Mouse (Mus musculus): ENCODE results near the gene Rhbdl1. TPM values are rescaled to one million over a fixed set of nuclear protein-coding genes. Genes with fewer than 3 reads are reported as not detected.
A peak's percentile ranks its signal among the peaks of the same experiment; 100 is the strongest.

Gene Rhbdl1
- polyA plus RNA-seq, 1 experiment from 2014 or later = 57.8 TPM

GRCm38 (mm10) chr17:25827546-25828222 lies 9.4 kb downstream of the Rhbdl1 start:
- ATAC-seq (replicated peaks) = no peak
- Histone ChIP-seq H3K27ac (peak overlapping the region; percentile 91), H3K4me2 (peak overlapping the region; percentile 80; the same call in 1 of the 2 replicates), H3K36me3 (replicated peaks) (0 out of 2 replicates have a peak, but pooled peaks cover 31% of the 10 kb centered on the region), H3K9me3 (no peaks in the 10 kb centered on the region), H3K4me1 (peaks cover 82% of the 10 kb centered on the region), H3K9ac (peak overlapping the region; percentile 86; the same call in 1 of the 2 replicates), H3K4me3 (0 out of 2 replicates have a peak overlapping the region, but pooled peaks have one; percentile 66), H3K27me3 (replicated peaks) (no peaks in the 10 kb centered on the region)
- 92% methylated on average over 22 of the region's 22 CpGs for WGBS

- Histone ChIP-seq H3K36me3 (replicated peaks) (0 out of 2 replicates have a peak, but pooled peaks cover 31% of the 10 kb centered on the region), H3K4me2 (no peak overlapping the region), H3K9ac (no peak overlapping the region), H3K4me3 (no peak overlapping the region), H3K27ac (no peak overlapping the region), H3K4me1 (peaks cover 79% of the 10 kb centered on the region), H3K9me3 (no peaks in the 10 kb centered on the region), H3K27me3 (replicated peaks) (no peaks in the 10 kb centered on the region)
- 93% methylated on average over 13 of the region's 13 CpGs for WGBS
- ATAC-seq (replicated peaks) = no peak
These were observed 10.1 kb downstream of the Rhbdl1 start for GRCm38 (mm10) chr17:25827011-25827410.

GRCm38 (mm10) chr17:25825984-25826570 lies 11.0 kb downstream of the Rhbdl1 start:
- 93% methylated on average over 27 of the region's 27 CpGs for WGBS
- H3K4me2 ChIP-seq = no peak overlapping the region
- H3K27me3 ChIP-seq (replicated peaks) = no peaks in the 10 kb centered on the region
- no peaks in the 10 kb centered on the region for H3K9me3 ChIP-seq
- no peak overlapping the region for H3K9ac ChIP-seq
- ATAC-seq (replicated peaks) = no peak
- 0 out of 2 replicates have a peak, but pooled peaks cover 27% of the 10 kb centered on the region for H3K36me3 ChIP-seq (replicated peaks)
- no peak overlapping the region for H3K4me3 ChIP-seq
- H3K4me1 ChIP-seq = peaks cover 70% of the 10 kb centered on the region
- H3K27ac ChIP-seq = no peak overlapping the region

GRCm38 (mm10) chr17:25825311-25825710 lies 11.8 kb downstream of the Rhbdl1 start:
- Histone ChIP-seq H3K9me3 (no peaks in the 10 kb centered on the region), H3K4me1 (peaks cover 62% of the 10 kb centered on the region), H3K4me3 (no peak overlapping the region), H3K27ac (no peak overlapping the region), H3K27me3 (replicated peaks) (no peaks in the 10 kb centered on the region), H3K36me3 (replicated peaks) (0 out of 2 replicates have a peak, but pooled peaks cover 19% of the 10 kb centered on the region), H3K4me2 (peak overlapping the region; percentile 98), H3K9ac (no peak overlapping the region)
- 92% methylated on average over 6 of the region's 6 CpGs for WGBS
- no peak for ATAC-seq (replicated peaks)

GRCm38 (mm10) chr17:25824362-25825142 lies 12.5 kb downstream of the Rhbdl1 start:
- Histone ChIP-seq H3K9me3 (no peaks in the 10 kb centered on the region), H3K36me3 (replicated peaks) (peaks cover 12% of the 10 kb centered on the region; the same call in 1 of the 2 replicates), H3K4me1 (peaks cover 55% of the 10 kb centered on the region), H3K9ac (peak overlapping the region; percentile 74), H3K4me2 (peak overlapping the region; percentile 98), H3K27ac (no peak overlapping the region), H3K4me3 (peak overlapping the region; percentile 74), H3K27me3 (replicated peaks) (no peaks in the 10 kb centered on the region)
- ATAC-seq (replicated peaks) = no peak
- WGBS = 78% methylated on average over 16 of the region's 17 CpGs

- Histone ChIP-seq H3K27ac (peak within 1 kb of the TSS; percentile 76), H3K27me3 (replicated peaks) (peaks cover 2% of the 10 kb centered on the region; the same call in 1 of the 2 replicates), H3K9me3 (no peaks in the 10 kb centered on the region), H3K36me3 (replicated peaks) (peaks cover 16% of the 10 kb centered on the region), H3K9ac (peak within 1 kb of the TSS; percentile 74), H3K4me2 (peak within 1 kb of the TSS; percentile 98), H3K4me3 (peak within 1 kb of the TSS; percentile 74), H3K4me1 (peaks cover 49% of the 10 kb centered on the region)
- ATAC-seq (replicated peaks) = peak; percentile 74
- under 1% methylated on average over 18 of the region's 18 CpGs for WGBS
These were observed 13.6 kb downstream of the Rhbdl1 start, which contains the start of gene Wdr24 for GRCm38 (mm10) chr17:25823452-25823851. Gene Wdr24, plus strand, starts transcription at chr17:25823627.

- no peak overlapping the region for H3K27ac ChIP-seq
- no peak overlapping the region for H3K9ac ChIP-seq
- peaks cover 12% of the 10 kb centered on the region for H3K27me3 ChIP-seq (replicated peaks)
- H3K4me3 ChIP-seq = no peak overlapping the region
- H3K9me3 ChIP-seq = no peaks in the 10 kb centered on the region
- peaks cover 6% of the 10 kb centered on the region for H3K4me1 ChIP-seq
- H3K36me3 ChIP-seq (replicated peaks) = peaks cover 16% of the 10 kb centered on the region
- 10% methylated on average over 46 of the region's 46 CpGs for WGBS
- no peak overlapping the region for H3K4me2 ChIP-seq
- ATAC-seq (replicated peaks) = no peak
These were observed 18.0 kb downstream of the Rhbdl1 start for GRCm38 (mm10) chr17:25818851-25819780.

- Histone ChIP-seq H3K4me1 (peaks cover 9% of the 10 kb centered on the region), H3K9ac (no peak overlapping the region), H3K4me2 (no peak overlapping the region), H3K9me3 (no peaks in the 10 kb centered on the region), H3K27ac (no peak overlapping the region), H3K27me3 (replicated peaks) (peaks cover 12% of the 10 kb centered on the region), H3K36me3 (replicated peaks) (peaks cover 16% of the 10 kb centered on the region), H3K4me3 (no peak overlapping the region)
- 86% methylated on average over 11 of the region's 11 CpGs for WGBS
- no peak for ATAC-seq (replicated peaks)
These were observed 19.4 kb downstream of the Rhbdl1 start for GRCm38 (mm10) chr17:25817662-25818061.

- Histone ChIP-seq H3K4me2 (peak overlapping the region; percentile 30), H3K27ac (no peak overlapping the region), H3K9ac (peak overlapping the region; percentile 23), H3K4me3 (no peak overlapping the region), H3K9me3 (no peaks in the 10 kb centered on the region), H3K36me3 (replicated peaks) (peaks cover 12% of the 10 kb centered on the region), H3K27me3 (replicated peaks) (peaks cover 10% of the 10 kb centered on the region), H3K4me1 (peaks cover 38% of the 10 kb centered on the region)
- ATAC-seq (replicated peaks) = no peak
- 1% methylated on average over 20 of the region's 20 CpGs for WGBS
These were observed 23.6 kb downstream of the Rhbdl1 start for GRCm38 (mm10) chr17:25813471-25813870.

GRCm38 (mm10) chr17:25810890-25811289 lies 26.2 kb downstream of the Rhbdl1 start:
- no peaks in the 10 kb centered on the region for H3K27me3 ChIP-seq (replicated peaks)
- H3K36me3 ChIP-seq (replicated peaks) = no peaks in the 10 kb centered on the region
- H3K4me3 ChIP-seq = peak overlapping the region; percentile 79; the same call in 1 of the 2 replicates
- H3K27ac ChIP-seq = no peak overlapping the region
- no peak for ATAC-seq (replicated peaks)
- H3K4me1 ChIP-seq = peaks cover 46% of the 10 kb centered on the region
- peak overlapping the region; percentile 98; the same call in 1 of the 2 replicates for H3K9ac ChIP-seq
- 81% methylated on average over 4 of the region's 4 CpGs for WGBS
- H3K4me2 ChIP-seq = peak overlapping the region; percentile 97
- H3K9me3 ChIP-seq = no peaks in the 10 kb centered on the region

GRCm38 (mm10) chr17:25809606-25810340 lies 27.3 kb downstream of the Rhbdl1 start:
- peak overlapping the region; percentile 99 for H3K27ac ChIP-seq
- ATAC-seq (replicated peaks) = peak; percentile 58
- H3K4me2 ChIP-seq = peak overlapping the region; percentile 97
- H3K36me3 ChIP-seq (replicated peaks) = no peaks in the 10 kb centered on the region
- peak overlapping the region; percentile 98 for H3K9ac ChIP-seq
- H3K9me3 ChIP-seq = no peaks in the 10 kb centered on the region
- H3K27me3 ChIP-seq (replicated peaks) = no peaks in the 10 kb centered on the region
- peaks cover 46% of the 10 kb centered on the region for H3K4me1 ChIP-seq
- peak overlapping the region; percentile 79 for H3K4me3 ChIP-seq
- 6% methylated on average over 25 of the region's 25 CpGs for WGBS
